Mouse (Mus musculus) urinary bladder, adult 2 months (tissue): ENCODE data around the gene Loxl3. TPM values are rescaled to one million over a fixed set of nuclear protein-coding genes. Genes with fewer than 3 reads are reported as not detected.

Experiments used
- DNase-seq: peaks from one replicate; pipeline ENCODE4 v3.0.0; 2022; ENCODE audit warnings: low spot score
- polyA plus RNA-seq: library from polyadenylated mRNA; depleted of rRNA; stranded (reverse); fragments of >200 nt; gene quantifications from 2 replicates; pipeline ENCODE4 v1.2.3, GENCODE M21; 2012; rRNA removed

The Loxl3 gene
- polyA plus RNA-seq: 20.2 and 20.7 TPM in 2 replicates

- DNase-seq: peak; percentile 61
Measured at GRCm38 (mm10) chr6:83033249-83034185, at the start of gene Loxl3, which contains the start of gene Dok1. Gene Loxl3, plus strand, starts transcription at chr6:83034173. Gene Dok1, minus strand, starts transcription at chr6:83033471.

DNA sequence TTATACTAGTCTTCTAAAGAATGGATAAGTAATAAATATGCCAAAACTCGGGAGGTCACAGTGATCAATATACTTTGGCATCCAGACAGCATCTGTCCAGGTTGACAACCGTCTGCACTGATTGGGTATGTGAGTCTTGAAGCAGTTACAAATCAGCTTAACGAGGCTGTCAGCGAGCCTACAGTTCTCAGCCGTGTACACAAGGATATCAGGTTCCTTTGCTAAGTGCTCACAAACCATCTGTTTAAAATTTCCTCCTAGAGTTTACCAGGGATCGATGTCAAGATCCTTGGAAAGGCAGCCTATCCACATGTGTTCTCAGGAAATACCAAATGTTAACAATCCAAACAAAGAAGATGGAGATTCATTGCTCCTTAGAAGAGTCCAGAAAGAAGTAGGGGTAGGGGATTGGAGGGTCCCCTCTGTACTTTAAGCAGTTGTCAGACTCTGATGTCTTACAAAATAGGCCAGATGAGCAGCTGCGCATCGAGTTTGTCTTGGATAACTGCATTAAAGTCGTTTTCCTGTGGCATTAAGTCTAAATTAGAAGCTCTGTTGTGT is 46.5 kb upstream of the Loxl3 start:
- DNase-seq: no peak

- DNase-seq: no peak
Measured at GRCm38 (mm10) chr6:82993696-82994095, 40.3 kb upstream of the Loxl3 start.

DNA sequence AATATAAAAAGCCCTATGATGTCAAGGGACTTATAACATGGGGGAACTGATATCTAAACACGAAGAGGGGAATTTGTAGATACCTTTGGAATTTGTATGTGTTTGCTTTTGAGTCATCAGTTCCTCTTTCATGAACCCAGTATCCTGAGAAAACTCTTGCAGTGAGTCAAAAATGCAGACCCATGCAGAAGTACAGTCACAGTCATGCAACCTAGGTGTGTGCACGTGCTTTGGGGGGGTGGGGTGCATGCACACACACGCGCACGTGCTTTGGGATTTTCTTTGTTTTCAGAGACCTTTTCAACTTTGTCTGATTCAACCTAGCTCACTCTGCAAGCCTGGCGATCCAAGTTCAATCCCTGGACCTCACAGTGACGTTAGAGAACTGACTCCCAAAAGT is 39.6 kb upstream of the Loxl3 start:
- no peak for DNase-seq

GRCm38 (mm10) chr6:82996740-82997315 is 37.1 kb upstream of the Loxl3 start:
- DNase-seq: peak; percentile 62

DNA sequence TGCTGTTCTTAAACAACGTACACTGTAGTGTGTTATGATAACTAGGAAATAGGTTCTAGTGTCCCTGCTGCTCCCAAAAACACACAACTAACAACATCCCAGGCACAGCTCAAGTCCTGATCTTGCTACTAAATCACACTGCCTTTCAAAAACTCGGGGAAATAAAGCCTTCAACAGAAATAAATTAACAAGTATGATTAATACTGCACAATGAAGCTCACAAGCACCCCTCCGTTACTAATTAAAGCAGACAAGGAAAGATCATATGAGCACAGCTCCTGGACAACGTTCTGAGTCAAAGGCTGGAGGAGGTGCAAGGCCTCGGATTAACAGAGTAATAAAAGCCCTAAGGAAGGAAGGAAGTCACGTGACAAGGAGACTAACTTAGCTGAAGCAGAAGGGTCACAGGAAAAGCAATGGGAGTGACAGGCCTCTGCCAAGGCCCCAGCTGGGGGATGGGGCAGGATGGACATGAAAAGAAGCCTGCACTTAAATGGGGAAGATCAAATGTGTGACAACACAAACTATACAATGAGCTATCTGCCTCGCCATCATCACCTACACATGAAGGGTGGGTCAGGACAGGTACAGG is 36.4 kb upstream of the Loxl3 start:
- no peak for DNase-seq

GRCm38 (mm10) chr6:82998326-82998725 is 35.6 kb upstream of the Loxl3 start:
- DNase-seq: no peak

- no peak for DNase-seq
Measured at GRCm38 (mm10) chr6:82999986-83000385, 34.0 kb upstream of the Loxl3 start.

DNA sequence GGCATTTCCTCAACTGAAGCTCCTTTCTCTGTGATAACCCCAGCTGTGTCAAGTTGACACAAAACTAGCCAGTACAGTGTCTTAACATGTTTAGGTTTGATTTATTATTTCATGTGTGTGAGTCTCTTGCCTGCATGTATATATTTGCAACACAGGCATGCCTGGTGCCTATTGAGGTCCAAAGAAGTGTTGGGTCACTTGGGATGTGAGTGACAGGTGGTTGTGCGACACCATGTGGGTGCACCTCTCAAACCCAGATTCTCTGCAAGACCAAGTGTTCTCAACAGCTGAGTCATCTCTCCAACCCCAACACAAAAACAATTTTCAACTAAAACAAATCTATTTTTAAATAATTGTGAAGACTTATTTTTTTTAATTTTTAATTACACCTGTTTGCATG is 30.9 kb upstream of the Loxl3 start:
- no peak for DNase-seq

DNA sequence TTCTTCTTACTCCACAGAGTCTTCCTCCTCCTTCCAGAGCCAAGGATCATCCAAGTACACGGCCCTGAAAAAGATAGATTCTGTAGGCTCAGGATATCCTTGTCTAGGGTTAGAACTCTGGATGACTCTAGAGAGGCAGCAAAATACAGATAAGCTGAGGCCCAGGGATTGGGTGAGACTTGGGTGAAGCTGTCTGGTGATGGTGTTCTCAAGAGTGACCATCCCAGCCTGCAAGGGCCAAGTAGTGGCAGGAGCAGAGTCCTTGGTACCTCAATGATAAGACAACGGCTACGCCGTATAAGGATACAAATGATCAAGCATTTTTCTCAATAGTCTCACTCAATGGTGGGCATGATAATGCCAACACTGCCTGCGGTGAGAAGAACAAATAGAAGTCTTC is 30.1 kb upstream of the Loxl3 start:
- DNase-seq: no peak

DNA sequence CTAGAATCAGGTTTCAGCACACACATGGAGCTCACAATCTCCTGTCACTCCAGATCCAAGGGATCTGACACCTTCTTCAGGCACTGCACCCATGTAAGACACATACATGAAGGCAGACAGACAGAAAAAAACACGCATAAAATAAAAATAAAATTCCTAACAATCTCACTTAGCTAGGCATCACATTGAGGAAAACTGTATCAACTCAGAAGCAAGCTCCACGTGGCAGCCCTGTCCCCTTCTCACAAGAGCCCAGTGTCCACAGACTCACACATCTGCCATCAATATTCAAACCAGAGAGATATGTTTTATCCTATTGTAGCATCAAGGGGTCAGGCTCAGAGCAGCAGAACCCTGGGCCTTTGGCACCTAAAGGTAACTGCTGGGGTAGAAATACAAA is 29.7 kb upstream of the Loxl3 start:
- no peak for DNase-seq

DNA sequence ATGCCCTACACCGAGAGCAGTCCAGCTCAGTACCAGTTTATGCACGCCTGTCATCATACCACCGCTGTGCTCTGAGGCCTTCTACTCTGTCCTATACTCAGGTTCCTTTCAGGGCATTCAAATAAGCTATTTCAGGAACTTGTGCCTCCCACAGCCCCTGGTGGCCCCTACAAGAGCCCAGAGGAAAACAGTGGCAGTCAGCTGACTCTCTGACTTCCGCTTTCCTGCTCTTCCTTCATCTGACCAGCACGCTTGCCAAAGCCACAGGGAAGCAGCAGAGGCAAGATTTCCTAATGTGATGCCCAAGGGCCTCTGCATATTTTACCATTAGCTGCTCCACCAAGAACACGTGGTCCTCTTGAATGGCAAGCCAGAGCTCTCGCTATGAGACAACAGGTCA is 29.1 kb upstream of the Loxl3 start:
- no peak for DNase-seq

GRCm38 (mm10) chr6:83005444-83006011 is 28.4 kb upstream of the Loxl3 start:
- no peak for DNase-seq

DNA sequence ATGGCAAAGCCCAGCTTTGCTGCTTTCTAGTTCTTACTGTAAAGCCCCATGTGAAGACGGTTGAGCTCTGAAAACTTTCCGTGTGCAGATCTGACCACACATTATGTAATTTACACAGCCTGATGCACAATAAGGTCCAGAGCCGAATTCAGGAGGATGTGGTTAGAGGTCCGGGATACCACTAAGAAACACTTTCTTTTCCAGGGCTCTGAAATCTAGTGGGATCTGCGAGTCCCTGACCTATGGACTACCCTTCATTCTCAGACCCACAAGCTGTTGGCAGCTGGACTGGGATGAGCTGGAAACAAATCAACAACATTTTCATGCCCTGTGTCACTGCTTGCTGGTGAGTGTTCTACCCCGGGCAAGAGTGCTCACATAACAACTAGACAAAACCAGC is 27.9 kb upstream of the Loxl3 start:
- DNase-seq: no peak

DNA sequence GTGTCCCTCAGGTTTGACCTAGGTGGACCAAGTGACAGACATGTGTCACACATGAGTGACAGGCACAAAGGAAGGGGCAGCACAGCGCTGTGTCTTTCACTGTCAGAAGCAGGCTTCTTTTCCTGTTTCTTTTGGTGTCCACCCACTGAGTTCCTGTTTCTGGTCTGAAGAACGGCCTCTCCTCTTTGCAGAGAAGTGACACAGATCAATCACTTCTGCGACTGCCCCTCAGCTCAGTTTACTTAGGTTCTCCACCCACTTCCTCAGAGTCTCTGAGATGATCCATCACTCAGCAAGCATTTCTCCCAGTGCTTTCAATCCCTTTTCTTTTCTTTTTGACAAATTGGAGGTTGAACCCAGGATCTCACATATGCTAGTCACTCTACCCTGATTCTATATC is 25.3 kb upstream of the Loxl3 start:
- no peak for DNase-seq

DNA sequence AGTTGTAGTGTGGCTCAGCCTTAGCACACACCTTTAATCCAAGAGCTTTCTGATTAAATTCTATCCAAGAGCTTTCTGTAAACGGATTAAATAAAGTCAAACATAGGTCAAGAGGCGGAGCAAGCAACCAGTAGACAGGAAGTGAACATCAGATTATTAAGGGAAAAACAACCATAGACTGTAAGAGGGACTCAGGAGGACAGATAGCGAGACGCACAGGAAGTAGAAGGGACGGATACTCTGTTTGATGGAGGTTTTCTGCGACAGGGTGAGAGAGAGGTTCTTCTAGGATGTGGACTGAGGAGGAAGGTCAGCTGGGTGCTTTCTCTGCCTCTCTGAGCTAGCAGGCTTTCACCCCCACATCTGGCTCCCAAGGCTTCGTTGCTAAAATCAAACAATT is 24.0 kb upstream of the Loxl3 start:
- DNase-seq: no peak

GRCm38 (mm10) chr6:83011255-83011654 is 22.7 kb upstream of the Loxl3 start:
- no peak for DNase-seq

GRCm38 (mm10) chr6:83011756-83012155 is 22.2 kb upstream of the Loxl3 start:
- no peak for DNase-seq

DNA sequence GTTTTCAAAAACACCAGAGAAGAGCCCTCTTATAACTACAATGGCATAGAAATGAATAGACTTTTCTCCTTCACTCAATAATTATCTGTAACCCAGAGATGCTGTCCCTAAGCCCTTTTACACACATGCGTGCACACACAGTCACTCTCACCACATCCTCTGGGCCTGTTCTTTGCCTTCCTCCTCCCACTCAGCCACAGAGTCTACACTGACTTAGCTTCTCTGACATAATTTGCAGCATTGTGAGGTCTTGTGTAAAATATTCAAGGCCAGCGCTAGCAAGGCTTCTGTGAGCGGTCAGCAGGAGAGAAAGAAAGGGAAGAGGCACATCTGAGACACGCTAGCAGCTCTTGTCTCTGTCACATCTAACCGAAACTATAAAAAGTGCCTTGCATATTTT is 20.5 kb upstream of the Loxl3 start:
- DNase-seq: no peak

DNA sequence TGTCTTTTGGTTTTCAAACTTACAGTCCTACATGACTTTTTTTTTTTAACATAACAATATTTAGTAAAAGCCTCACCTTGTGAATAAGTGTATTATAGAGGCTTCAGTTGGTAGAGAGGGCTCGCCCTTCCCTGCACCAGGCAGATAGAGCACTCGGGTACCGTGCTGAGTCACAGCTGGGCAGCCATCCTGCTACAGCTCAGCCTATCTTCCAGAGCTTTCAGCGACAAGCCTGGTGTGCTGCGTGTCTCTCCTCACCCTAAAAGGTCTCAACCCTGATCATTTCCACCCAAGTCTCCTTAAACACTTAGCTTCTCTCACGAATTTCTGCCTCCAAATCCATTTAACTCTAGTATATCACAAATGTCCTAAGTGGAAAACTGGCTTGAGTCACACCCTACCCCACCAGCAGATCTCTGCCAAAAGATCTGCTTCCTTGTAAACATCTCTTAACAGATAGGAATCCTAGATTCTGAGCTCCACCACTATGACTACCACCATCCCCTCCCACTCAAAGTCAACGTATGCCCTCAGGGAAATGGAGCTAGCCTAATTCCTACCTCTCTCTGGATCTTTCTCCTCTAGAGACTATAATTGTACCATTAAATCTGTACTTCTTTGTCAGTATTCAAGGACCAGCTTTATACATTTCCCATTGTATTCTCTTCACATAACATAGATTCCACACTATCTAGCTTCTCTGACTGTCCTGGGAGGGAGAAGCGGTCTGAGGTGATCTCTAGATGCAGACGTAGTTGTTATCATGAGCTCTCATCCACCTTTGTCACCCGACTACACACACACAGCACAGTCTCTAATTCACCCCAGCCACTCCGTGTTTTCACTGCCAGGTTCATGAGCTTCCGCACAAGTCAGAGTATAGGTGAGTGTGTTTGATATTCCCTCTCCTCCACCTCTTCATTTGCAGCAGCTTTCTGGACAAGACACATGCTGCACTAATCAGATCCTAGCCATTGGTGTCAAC is 19.2 kb upstream of the Loxl3 start:
- DNase-seq: no peak

DNA sequence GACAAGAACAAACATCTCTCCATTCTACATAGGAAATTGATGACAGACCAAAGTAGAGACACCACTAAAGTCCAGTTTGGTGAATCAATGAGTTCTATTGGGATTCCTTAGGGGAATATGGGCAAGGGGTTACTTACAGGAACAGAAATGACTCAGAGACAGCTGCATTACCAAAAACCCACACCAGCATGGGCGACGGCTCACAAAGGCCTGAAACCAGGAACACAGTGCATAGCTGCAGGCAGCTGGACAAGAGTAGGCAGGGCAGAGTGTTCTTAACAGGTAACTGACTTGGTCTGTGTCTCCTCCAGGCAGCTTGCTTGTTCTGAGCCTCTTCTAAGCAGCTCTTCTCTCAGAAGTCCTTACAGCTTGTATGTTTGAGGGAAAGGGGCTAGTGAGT is 18.2 kb upstream of the Loxl3 start:
- no peak for DNase-seq
